Mouse (Mus musculus): ENCODE measurements at regions not wholly inside any gene's neighbourhood (a gene's known extent, or its start where the extent isn't known, plus 50 kb on each side); places are given as distances from the start of the nearest gene placed in this dataset.
A peak's percentile ranks its signal among the peaks of the same experiment; 100 is the strongest.

- intact Hi-C loops (cut with DNase I): no loop called here
- no peak for TF ChIP-seq EP300 (IDR thresholded peaks at IDR 0.05; ENCODE audit: insufficient read depth, low read depth, low read length)
- TF ChIP-seq CTCF (IDR thresholded peaks at IDR 0.05): no peak
- no peak for TF ChIP-seq POLR2A (IDR thresholded peaks at IDR 0.05; ENCODE audit: insufficient read depth, low read depth, low read length)
- Histone ChIP-seq H3K4me3 (no peak overlapping the region), H3K79me2 (replicated peaks; ENCODE audit: control insufficient read depth, insufficient read depth, low read length) (no peaks in the 10 kb centered on the region), H3K4me1 (ENCODE audit: control insufficient read depth, insufficient read depth, low read length) (peaks cover 2% of the 10 kb centered on the region; the same call in 1 of the 2 replicates), H3K27ac (no peak overlapping the region), H3K36me3 (ENCODE audit: control insufficient read depth, insufficient read depth, low read length) (no peaks in the 10 kb centered on the region), H3K27me3 (ENCODE audit: control insufficient read depth, insufficient read depth, low read length) (no peaks in the 10 kb centered on the region), H3K9ac (ENCODE audit: low read depth, low read length) (no peak overlapping the region)
- 87% methylated on average over 10 of the region's 10 CpGs for WGBS
- DNase-seq: no peak
Observed at GRCm38 (mm10) chr3:52559481-52559880, 291.3 kb downstream of the Foxo1 start.

- H3K36me3 ChIP-seq (ENCODE audit: control insufficient read depth, insufficient read depth, low read length): no peaks in the 10 kb centered on the region
- peaks cover 2% of the 10 kb centered on the region; the same call in 1 of the 2 replicates for H3K4me1 ChIP-seq (ENCODE audit: control insufficient read depth, insufficient read depth, low read length)
- intact Hi-C loops (cut with DNase I): no loop called here
- DNase-seq: no peak
- no peaks in the 10 kb centered on the region for H3K27me3 ChIP-seq (ENCODE audit: control insufficient read depth, insufficient read depth, low read length)
- TF ChIP-seq EP300 (IDR thresholded peaks at IDR 0.05; ENCODE audit: insufficient read depth, low read depth, low read length) (no peak), CTCF (IDR thresholded peaks at IDR 0.05) (no peak), POLR2A (IDR thresholded peaks at IDR 0.05; ENCODE audit: insufficient read depth, low read depth, low read length) (no peak)
- no peak overlapping the region for H3K27ac ChIP-seq
- no peak overlapping the region for H3K4me3 ChIP-seq
- WGBS: 98% methylated on average over 6 of the region's 6 CpGs
- no peak overlapping the region for H3K9ac ChIP-seq (ENCODE audit: low read depth, low read length)
- no peaks in the 10 kb centered on the region for H3K79me2 ChIP-seq (replicated peaks; ENCODE audit: control insufficient read depth, insufficient read depth, low read length)
Observed at GRCm38 (mm10) chr3:52558765-52559164, 290.6 kb downstream of the Foxo1 start.

- DNase-seq: no peak
- H3K36me3 ChIP-seq (ENCODE audit: control insufficient read depth, insufficient read depth, low read length): no peaks in the 10 kb centered on the region
- H3K4me3 ChIP-seq: no peak overlapping the region
- H3K27ac ChIP-seq: no peak overlapping the region
- intact Hi-C loops (cut with DNase I): no loop called here
- WGBS: 85% methylated on average over 4 of the region's 4 CpGs
- no peaks in the 10 kb centered on the region for H3K27me3 ChIP-seq (ENCODE audit: control insufficient read depth, insufficient read depth, low read length)
- TF ChIP-seq CTCF (IDR thresholded peaks at IDR 0.05): no peak
- TF ChIP-seq EP300 (IDR thresholded peaks at IDR 0.05; ENCODE audit: insufficient read depth, low read depth, low read length): no peak
- no peak for TF ChIP-seq POLR2A (IDR thresholded peaks at IDR 0.05; ENCODE audit: insufficient read depth, low read depth, low read length)
- no peak overlapping the region for H3K9ac ChIP-seq (ENCODE audit: low read depth, low read length)
- H3K4me1 ChIP-seq (ENCODE audit: control insufficient read depth, insufficient read depth, low read length): peaks cover 2% of the 10 kb centered on the region; the same call in 1 of the 2 replicates
- H3K79me2 ChIP-seq (replicated peaks; ENCODE audit: control insufficient read depth, insufficient read depth, low read length): no peaks in the 10 kb centered on the region
Observed at GRCm38 (mm10) chr3:52557296-52557695, 289.2 kb downstream of the Foxo1 start.

- intact Hi-C loops (cut with DNase I): no loop called here
- no peak for TF ChIP-seq POLR2A (IDR thresholded peaks at IDR 0.05; ENCODE audit: insufficient read depth, low read depth, low read length)
- no peak for TF ChIP-seq EP300 (IDR thresholded peaks at IDR 0.05; ENCODE audit: insufficient read depth, low read depth, low read length)
- TF ChIP-seq CTCF (IDR thresholded peaks at IDR 0.05): no peak
- no peaks in the 10 kb centered on the region for H3K79me2 ChIP-seq (replicated peaks; ENCODE audit: control insufficient read depth, insufficient read depth, low read length)
- no peak overlapping the region for H3K4me3 ChIP-seq
- no peak overlapping the region for H3K9ac ChIP-seq (ENCODE audit: low read depth, low read length)
- no peak overlapping the region for H3K27ac ChIP-seq
- no peaks in the 10 kb centered on the region for H3K36me3 ChIP-seq (ENCODE audit: control insufficient read depth, insufficient read depth, low read length)
- peaks cover 2% of the 10 kb centered on the region; the same call in 1 of the 2 replicates for H3K4me1 ChIP-seq (ENCODE audit: control insufficient read depth, insufficient read depth, low read length)
- WGBS: 51% methylated on average over 6 of the region's 6 CpGs
- H3K27me3 ChIP-seq (ENCODE audit: control insufficient read depth, insufficient read depth, low read length): no peaks in the 10 kb centered on the region
- peak in 1 of 2 experiments; percentile 25 for DNase-seq
Observed at GRCm38 (mm10) chr3:52555038-52555437, 286.9 kb downstream of the Foxo1 start.

DNA sequence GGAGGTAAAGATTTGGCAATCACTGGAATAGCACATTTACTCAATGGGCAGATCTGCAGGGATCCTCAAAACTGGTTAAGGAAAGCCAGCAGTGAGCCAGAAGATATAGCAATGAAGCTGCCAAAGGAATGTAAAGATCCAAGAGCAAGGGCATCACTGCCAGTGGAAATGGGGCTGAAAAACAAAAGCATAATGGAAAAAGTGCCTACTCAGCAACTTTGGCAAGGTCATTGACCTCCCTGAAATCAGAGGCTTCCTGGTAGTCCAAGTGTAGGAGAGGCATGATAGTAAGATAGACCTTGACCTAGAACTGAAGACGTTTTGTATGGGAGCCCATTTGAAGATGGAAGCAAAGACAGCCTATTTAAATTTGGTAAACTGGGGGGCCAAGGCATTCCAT is 286.4 kb downstream of the Foxo1 start:
- no peaks in the 10 kb centered on the region for H3K36me3 ChIP-seq (ENCODE audit: control insufficient read depth, insufficient read depth, low read length)
- H3K27me3 ChIP-seq (ENCODE audit: control insufficient read depth, insufficient read depth, low read length): no peaks in the 10 kb centered on the region
- H3K9ac ChIP-seq (ENCODE audit: low read depth, low read length): no peak overlapping the region
- peaks cover 2% of the 10 kb centered on the region; the same call in 1 of the 2 replicates for H3K4me1 ChIP-seq (ENCODE audit: control insufficient read depth, insufficient read depth, low read length)
- TF ChIP-seq EP300 (IDR thresholded peaks at IDR 0.05; ENCODE audit: insufficient read depth, low read depth, low read length): no peak
- TF ChIP-seq CTCF (IDR thresholded peaks at IDR 0.05): no peak
- TF ChIP-seq POLR2A (IDR thresholded peaks at IDR 0.05; ENCODE audit: insufficient read depth, low read depth, low read length): no peak
- DNase-seq: no peak
- H3K79me2 ChIP-seq (replicated peaks; ENCODE audit: control insufficient read depth, insufficient read depth, low read length): no peaks in the 10 kb centered on the region
- no peak overlapping the region for H3K4me3 ChIP-seq
- H3K27ac ChIP-seq: no peak overlapping the region
- 88% methylated on average over 1 of the region's 1 CpGs for WGBS
- intact Hi-C loops (cut with DNase I): no loop called here

- DNase-seq: no peak
- intact Hi-C loops (cut with DNase I): no loop called here
Observed at GRCm38 (mm10) chr3:52548201-52548893, 280.2 kb downstream of the Foxo1 start.

More at GRCm38 (mm10) chr3:52548201-52548893, 280.2 kb downstream of the Foxo1 start:
- Histone ChIP-seq H3K79me2 (replicated peaks; ENCODE audit: control insufficient read depth, insufficient read depth, low read length) (no peaks in the 10 kb centered on the region), H3K9ac (ENCODE audit: low read depth, low read length) (no peak overlapping the region), H3K36me3 (ENCODE audit: control insufficient read depth, insufficient read depth, low read length) (no peaks in the 10 kb centered on the region), H3K27me3 (ENCODE audit: control insufficient read depth, insufficient read depth, low read length) (no peaks in the 10 kb centered on the region), H3K4me3 (no peak overlapping the region), H3K4me1 (ENCODE audit: control insufficient read depth, insufficient read depth, low read length) (peaks cover under 1% of the 10 kb centered on the region; the same call in 1 of the 2 replicates), H3K27ac (no peak overlapping the region)
- WGBS: 60% methylated on average over 6 of the region's 6 CpGs
- TF ChIP-seq CTCF (IDR thresholded peaks at IDR 0.05) (no peak), EP300 (IDR thresholded peaks at IDR 0.05; ENCODE audit: insufficient read depth, low read depth, low read length) (no peak), POLR2A (IDR thresholded peaks at IDR 0.05; ENCODE audit: insufficient read depth, low read depth, low read length) (no peak)
